Mouse (Mus musculus) E14TG2a.4 (cell line): ENCODE measurements at regions not wholly inside any gene's neighbourhood (a gene's known extent, or its start where the extent isn't known, plus 50 kb on each side); places are given as distances from the start of the nearest gene placed in this dataset.

ENCODE experiments used
- CTCF ChIP-seq: conservative IDR thresholded peaks from 2 replicates; pipeline ENCODE4 v1.5.1; 2014; ENCODE audit warnings: low read length
- POU5F1 ChIP-seq: IDR thresholded peaks from 2 replicates; pipeline ENCODE4 v1.6.1; 2014; ENCODE audit warnings: low read length, borderline replicate concordance

DNA sequence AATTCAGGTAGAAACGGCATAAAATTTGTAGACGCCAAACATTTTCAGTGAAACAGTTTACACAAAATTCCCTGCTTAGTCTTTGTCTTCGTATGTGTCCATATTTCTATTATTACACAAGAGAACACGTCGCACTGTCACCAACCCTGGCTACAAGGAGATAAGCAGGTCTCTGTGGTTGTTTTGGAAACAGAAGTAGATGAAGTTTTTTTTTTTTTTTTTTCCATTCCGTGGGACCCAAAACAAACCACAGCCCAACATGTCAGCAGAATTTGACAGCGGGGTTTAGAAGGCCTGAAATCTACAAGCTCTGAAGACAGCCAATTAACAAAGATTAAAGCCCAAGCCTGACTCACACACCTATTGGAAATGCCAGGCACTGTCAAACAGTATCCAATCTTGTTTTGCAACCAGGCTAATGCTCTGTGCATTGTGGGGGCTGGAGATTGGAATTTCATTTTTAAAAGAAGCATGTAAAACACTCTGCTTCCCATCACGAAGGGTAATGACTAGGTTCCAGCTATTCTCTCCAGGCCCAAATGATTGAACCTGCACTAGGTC, 428.5 kb upstream of the Btbd3 start:
- TF ChIP-seq CTCF = no peak
- TF ChIP-seq POU5F1 = no peak
